Mouse (Mus musculus): ENCODE data around the gene Tanc1. TPM values are rescaled to one million over a fixed set of nuclear protein-coding genes. Genes with fewer than 3 reads are reported as not detected.

Tanc1 gene
- polyA plus RNA-seq, 1 experiment from 2014 or later, result 24.8 TPM

DNA sequence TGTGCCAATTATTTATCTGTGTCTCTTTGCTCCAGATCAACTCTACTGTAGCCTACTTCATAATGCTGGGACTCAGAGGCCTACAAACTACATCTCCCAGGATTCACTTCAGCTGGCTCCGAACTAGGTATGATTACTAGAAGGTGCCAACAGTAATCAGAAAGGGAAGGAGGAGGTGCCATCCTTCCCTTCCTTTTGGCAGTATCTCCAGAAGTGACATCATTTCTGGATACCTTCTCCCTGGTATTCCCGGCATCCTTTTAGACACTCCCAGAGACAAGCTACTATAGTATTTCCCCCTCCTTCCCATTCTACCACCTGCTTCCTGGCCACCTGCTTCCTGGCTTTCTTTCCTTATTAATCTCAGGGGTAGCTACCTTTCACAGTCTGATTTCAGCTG is 10.9 kb upstream of the Tanc1 start:
- no peaks in the 10 kb centered on the region for H3K36me3 ChIP-seq (ENCODE audit: control insufficient read depth, insufficient read depth, low read length)
- no peak overlapping the region for H3K4me2 ChIP-seq (ENCODE audit: low read length)
- DNase-seq (ENCODE audit: low spot score) (no peak), ATAC-seq (replicated peaks; ENCODE audit: low FRiP score, low TSS enrichment, low read depth) (no peak)
- no peak overlapping the region for H3K27ac ChIP-seq (ENCODE audit: low read depth)
- no peaks in the 10 kb centered on the region for H3K27me3 ChIP-seq (replicated peaks; ENCODE audit: control insufficient read depth, insufficient read depth, low read length)
- WGBS, result 82% methylated on average over 2 of the region's 2 CpGs
- H3K4me1 ChIP-seq (replicated peaks; ENCODE audit: control insufficient read depth, insufficient read depth, low read length), result peaks cover 13% of the 10 kb centered on the region
- no peak overlapping the region for H3K4me3 ChIP-seq (ENCODE audit: low read depth, low read length)
- H3K9ac ChIP-seq (ENCODE audit: low read length), result no peak overlapping the region
- no peaks in the 10 kb centered on the region for H3K9me3 ChIP-seq (ENCODE audit: control insufficient read depth, low read length)

- no peaks in the 10 kb centered on the region for H3K36me3 ChIP-seq (ENCODE audit: control insufficient read depth, insufficient read depth, low read length)
- H3K4me3 ChIP-seq (ENCODE audit: low read depth, low read length), result no peak overlapping the region
- ATAC-seq (replicated peaks; ENCODE audit: low FRiP score, low TSS enrichment, low read depth) (no peak), DNase-seq (ENCODE audit: low spot score) (no peak)
- H3K9ac ChIP-seq (ENCODE audit: low read length), result no peak overlapping the region
- H3K27ac ChIP-seq (ENCODE audit: low read depth), result no peak overlapping the region
- H3K4me2 ChIP-seq (ENCODE audit: low read length), result no peak overlapping the region
- 78% methylated on average over 8 of the region's 8 CpGs for WGBS
- H3K4me1 ChIP-seq (replicated peaks; ENCODE audit: control insufficient read depth, insufficient read depth, low read length), result peaks cover 13% of the 10 kb centered on the region
- H3K27me3 ChIP-seq (replicated peaks; ENCODE audit: control insufficient read depth, insufficient read depth, low read length), result no peaks in the 10 kb centered on the region
- H3K9me3 ChIP-seq (ENCODE audit: control insufficient read depth, low read length), result no peaks in the 10 kb centered on the region
Observed at GRCm38 (mm10) chr2:59601452-59601851, 10.4 kb upstream of the Tanc1 start.

DNA sequence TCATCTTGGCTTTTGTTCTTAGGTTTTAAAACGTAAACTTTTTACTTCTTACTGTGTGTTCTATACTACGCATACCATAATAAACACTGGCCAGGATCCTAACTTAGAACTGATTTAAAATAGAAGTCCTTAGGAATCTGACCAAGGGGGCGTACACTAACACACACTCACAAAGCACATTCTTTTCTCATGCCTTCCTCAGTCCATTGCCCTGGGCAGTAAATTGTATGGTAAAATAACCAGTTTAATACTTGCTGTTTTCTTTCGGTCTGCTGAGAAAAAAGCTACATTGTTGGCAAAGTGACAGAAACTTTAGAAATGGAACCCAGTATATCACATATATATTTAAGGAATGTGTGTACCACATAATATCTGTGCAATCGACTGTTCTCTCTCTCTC is 2.9 kb upstream of the Tanc1 start:
- DNase-seq (ENCODE audit: low spot score) (no peak), ATAC-seq (replicated peaks; ENCODE audit: low FRiP score, low TSS enrichment, low read depth) (no peak)
- H3K4me2 ChIP-seq (ENCODE audit: low read length), result no peak overlapping the region
- 28% methylated on average over 5 of the region's 5 CpGs for WGBS
- no peaks in the 10 kb centered on the region for H3K9me3 ChIP-seq (ENCODE audit: control insufficient read depth, low read length)
- no peaks in the 10 kb centered on the region for H3K27me3 ChIP-seq (replicated peaks; ENCODE audit: control insufficient read depth, insufficient read depth, low read length)
- peaks cover 18% of the 10 kb centered on the region for H3K4me1 ChIP-seq (replicated peaks; ENCODE audit: control insufficient read depth, insufficient read depth, low read length)
- 0 out of 2 replicates have a peak overlapping the region, but pooled peaks have one; percentile 30 for H3K27ac ChIP-seq (ENCODE audit: low read depth)
- no peak overlapping the region for H3K4me3 ChIP-seq (ENCODE audit: low read depth, low read length)
- H3K36me3 ChIP-seq (ENCODE audit: control insufficient read depth, insufficient read depth, low read length), result no peaks in the 10 kb centered on the region
- no peak overlapping the region for H3K9ac ChIP-seq (ENCODE audit: low read length)

- Histone ChIP-seq H3K27ac (ENCODE audit: low read depth) (peak overlapping the region; percentile 92), H3K4me1 (replicated peaks; ENCODE audit: control insufficient read depth, insufficient read depth, low read length) (peaks cover 40% of the 10 kb centered on the region), H3K36me3 (ENCODE audit: control insufficient read depth, insufficient read depth, low read length) (no peaks in the 10 kb centered on the region), H3K4me3 (ENCODE audit: low read depth, low read length) (peak overlapping the region; percentile 89), H3K9ac (ENCODE audit: low read length) (peak overlapping the region; percentile 91), H3K27me3 (replicated peaks; ENCODE audit: control insufficient read depth, insufficient read depth, low read length) (no peaks in the 10 kb centered on the region), H3K4me2 (ENCODE audit: low read length) (peak overlapping the region; percentile 80), H3K9me3 (ENCODE audit: control insufficient read depth, low read length) (no peaks in the 10 kb centered on the region)
- ATAC-seq (replicated peaks; ENCODE audit: low FRiP score, low TSS enrichment, low read depth), result no peak; the same call in 1 of the 2 replicates
- DNase-seq (ENCODE audit: low spot score), result no peak
- 3% methylated on average over 14 of the region's 14 CpGs for WGBS
Observed at GRCm38 (mm10) chr2:59611216-59611810, 529 bp upstream of the Tanc1 start.

- Histone ChIP-seq H3K4me3 (ENCODE audit: low read depth, low read length) (peak overlapping the region; percentile 89), H3K4me2 (ENCODE audit: low read length) (peak overlapping the region; percentile 80), H3K36me3 (ENCODE audit: control insufficient read depth, insufficient read depth, low read length) (no peaks in the 10 kb centered on the region), H3K9me3 (ENCODE audit: control insufficient read depth, low read length) (no peaks in the 10 kb centered on the region), H3K4me1 (replicated peaks; ENCODE audit: control insufficient read depth, insufficient read depth, low read length) (peaks cover 46% of the 10 kb centered on the region), H3K9ac (ENCODE audit: low read length) (peak overlapping the region; percentile 91), H3K27me3 (replicated peaks; ENCODE audit: control insufficient read depth, insufficient read depth, low read length) (no peaks in the 10 kb centered on the region), H3K27ac (ENCODE audit: low read depth) (peak overlapping the region; percentile 92)
- WGBS, result 1% methylated on average over 33 of the region's 33 CpGs
- peak; percentile 84 for DNase-seq (ENCODE audit: low spot score)
- no peak for ATAC-seq (replicated peaks; ENCODE audit: low FRiP score, low TSS enrichment, low read depth)
Observed at GRCm38 (mm10) chr2:59612733-59613473, 1.1 kb downstream of the Tanc1 start.

DNA sequence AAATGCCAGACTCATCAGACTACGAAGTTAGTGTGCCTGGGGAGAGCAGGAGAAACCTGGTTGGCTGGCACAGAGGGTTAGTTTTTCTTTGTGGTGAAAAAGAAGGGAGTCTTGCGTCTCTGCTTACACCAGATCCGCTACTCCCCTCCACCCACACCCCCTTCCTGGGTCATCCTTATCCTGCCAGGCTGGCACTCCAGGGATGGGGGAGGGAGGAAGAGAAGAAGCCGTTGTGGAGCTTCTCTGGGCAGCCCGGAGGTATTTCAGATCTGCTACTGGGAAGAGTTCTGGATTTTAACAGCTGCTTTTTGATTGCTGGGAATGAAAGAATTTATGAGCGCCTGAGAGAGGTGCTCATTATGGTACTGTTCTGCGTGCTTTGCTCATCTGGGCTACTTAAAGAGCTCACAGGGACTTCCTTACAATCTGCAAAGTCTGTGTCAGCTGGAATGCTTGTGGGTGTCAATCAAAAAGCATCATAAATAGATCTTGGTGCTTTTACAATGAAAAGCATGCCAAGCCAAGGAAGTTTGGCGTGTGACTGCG is 1.7 kb downstream of the Tanc1 start:
- ATAC-seq (replicated peaks; ENCODE audit: low FRiP score, low TSS enrichment, low read depth) (no peak), DNase-seq (ENCODE audit: low spot score) (peak; percentile 61)
- Histone ChIP-seq H3K4me1 (replicated peaks; ENCODE audit: control insufficient read depth, insufficient read depth, low read length) (peaks cover 43% of the 10 kb centered on the region), H3K9me3 (ENCODE audit: control insufficient read depth, low read length) (no peaks in the 10 kb centered on the region), H3K27ac (ENCODE audit: low read depth) (peak overlapping the region; percentile 92; the same call in 1 of the 2 replicates), H3K27me3 (replicated peaks; ENCODE audit: control insufficient read depth, insufficient read depth, low read length) (no peaks in the 10 kb centered on the region), H3K36me3 (ENCODE audit: control insufficient read depth, insufficient read depth, low read length) (no peaks in the 10 kb centered on the region), H3K4me2 (ENCODE audit: low read length) (peak overlapping the region; percentile 80), H3K9ac (ENCODE audit: low read length) (peak overlapping the region; percentile 91), H3K4me3 (ENCODE audit: low read depth, low read length) (peak overlapping the region; percentile 89)
- WGBS, result 11% methylated on average over 9 of the region's 9 CpGs

- no peaks in the 10 kb centered on the region for H3K9me3 ChIP-seq (ENCODE audit: control insufficient read depth, low read length)
- no peaks in the 10 kb centered on the region for H3K27me3 ChIP-seq (replicated peaks; ENCODE audit: control insufficient read depth, insufficient read depth, low read length)
- H3K9ac ChIP-seq (ENCODE audit: low read length), result no peak overlapping the region
- no peak overlapping the region for H3K27ac ChIP-seq (ENCODE audit: low read depth)
- ATAC-seq (replicated peaks; ENCODE audit: low FRiP score, low TSS enrichment, low read depth), result no peak
- H3K4me1 ChIP-seq (replicated peaks; ENCODE audit: control insufficient read depth, insufficient read depth, low read length), result peaks cover 36% of the 10 kb centered on the region
- H3K4me3 ChIP-seq (ENCODE audit: low read depth, low read length), result no peak overlapping the region
- WGBS, result 56% methylated on average over 2 of the region's 2 CpGs
- H3K4me2 ChIP-seq (ENCODE audit: low read length), result no peak overlapping the region
- no peak for DNase-seq (ENCODE audit: low spot score)
- H3K36me3 ChIP-seq (ENCODE audit: control insufficient read depth, insufficient read depth, low read length), result no peaks in the 10 kb centered on the region
Observed at GRCm38 (mm10) chr2:59616890-59617289, 5.0 kb downstream of the Tanc1 start.

GRCm38 (mm10) chr2:59618996-59619395 is 7.2 kb downstream of the Tanc1 start:
- no peak overlapping the region for H3K27ac ChIP-seq (ENCODE audit: low read depth)
- no peak overlapping the region for H3K4me2 ChIP-seq (ENCODE audit: low read length)
- no peaks in the 10 kb centered on the region for H3K36me3 ChIP-seq (ENCODE audit: control insufficient read depth, insufficient read depth, low read length)
- DNase-seq (ENCODE audit: low spot score) (no peak), ATAC-seq (replicated peaks; ENCODE audit: low FRiP score, low TSS enrichment, low read depth) (no peak)
- H3K9ac ChIP-seq (ENCODE audit: low read length), result no peak overlapping the region
- WGBS, result 84% methylated on average over 7 of the region's 7 CpGs
- no peaks in the 10 kb centered on the region for H3K27me3 ChIP-seq (replicated peaks; ENCODE audit: control insufficient read depth, insufficient read depth, low read length)
- peaks cover 35% of the 10 kb centered on the region for H3K4me1 ChIP-seq (replicated peaks; ENCODE audit: control insufficient read depth, insufficient read depth, low read length)
- H3K4me3 ChIP-seq (ENCODE audit: low read depth, low read length), result no peak overlapping the region
- H3K9me3 ChIP-seq (ENCODE audit: control insufficient read depth, low read length), result no peaks in the 10 kb centered on the region
